Mouse (Mus musculus): ENCODE measurements around the gene Clk1. TPM values are rescaled to one million over a fixed set of nuclear protein-coding genes. Genes with fewer than 3 reads are reported as not detected.

Clk1 gene
- 143 and 156 TPM in 2 replicates for polyA plus RNA-seq (2014; fragmentation: Nextera tagmentation; extraction: Ambion mirVana)

DNA sequence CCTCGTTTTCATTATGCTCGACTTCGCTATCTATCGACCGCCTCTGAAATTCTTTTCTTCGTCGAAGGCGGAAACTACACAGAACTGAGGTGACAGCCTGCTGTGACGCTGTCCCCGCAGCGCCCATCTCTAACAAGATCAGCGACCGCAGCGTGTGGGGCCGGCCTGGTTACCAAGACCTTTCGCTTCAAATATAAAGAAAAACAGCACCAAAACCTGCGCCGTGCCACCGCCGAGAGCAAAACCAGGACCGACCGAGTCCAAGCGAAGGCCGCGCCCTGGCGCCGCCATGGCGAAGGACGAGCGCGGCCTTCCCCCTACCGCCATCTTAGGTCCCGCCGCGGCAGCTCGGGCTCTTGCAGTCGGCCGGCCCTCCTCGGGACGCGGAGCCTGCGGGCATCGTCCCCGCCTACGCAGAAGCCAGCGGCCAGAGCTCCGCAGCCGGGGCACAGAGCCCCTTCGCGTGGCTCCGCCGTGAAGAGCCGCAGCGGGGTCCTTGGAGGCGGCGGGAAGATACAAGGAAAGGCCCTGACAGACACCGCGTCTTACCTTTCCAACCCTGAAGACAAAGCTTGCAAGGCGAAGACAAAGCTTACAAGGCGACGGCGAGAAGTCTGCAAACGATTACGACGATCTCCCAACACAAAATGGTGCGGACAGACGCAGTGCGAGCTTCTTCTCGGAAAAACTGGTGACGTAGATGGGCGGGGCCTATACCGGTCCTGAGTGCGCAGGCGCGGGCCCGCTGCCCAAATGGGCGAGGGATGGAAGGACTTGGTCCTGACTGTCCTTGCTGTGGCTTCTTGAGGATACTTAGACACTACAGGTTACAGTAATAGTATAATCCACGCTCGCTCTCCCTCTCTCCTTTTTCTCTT, at the start of gene Clk1:
TSS of gene Clk1 (minus strand) at position 696 of the 878 bp plus-strand sequence.
- peak within 1 kb of the TSS; percentile 80 for H3K4me2 ChIP-seq (replicated peaks)
- no peaks in the 10 kb centered on the region for H3K9me3 ChIP-seq (ENCODE audit: control insufficient read depth, low read length)
- H3K4me3 ChIP-seq (replicated peaks; ENCODE audit: low read length) = peak within 1 kb of the TSS; percentile 93
- ATAC-seq (ENCODE audit: low FRiP score) = peak; percentile 96
- no peaks in the 10 kb centered on the region for H3K27me3 ChIP-seq (ENCODE audit: control insufficient read depth, insufficient read depth, low read length)
- H3K9ac ChIP-seq = peak within 1 kb of the TSS; percentile 99
- H3K27ac ChIP-seq = peak within 1 kb of the TSS; percentile 99
- WGBS = under 1% methylated on average over 79 of the region's 79 CpGs
- H3K36me3 ChIP-seq (replicated peaks; ENCODE audit: control insufficient read depth, insufficient read depth) = peaks cover 28% of the 10 kb centered on the region
- peak; percentile 98 for DNase-seq (ENCODE audit: low spot score)
- H3K4me1 ChIP-seq (replicated peaks; ENCODE audit: control insufficient read depth, insufficient read depth, low read length) = peaks cover 22% of the 10 kb centered on the region

DNA sequence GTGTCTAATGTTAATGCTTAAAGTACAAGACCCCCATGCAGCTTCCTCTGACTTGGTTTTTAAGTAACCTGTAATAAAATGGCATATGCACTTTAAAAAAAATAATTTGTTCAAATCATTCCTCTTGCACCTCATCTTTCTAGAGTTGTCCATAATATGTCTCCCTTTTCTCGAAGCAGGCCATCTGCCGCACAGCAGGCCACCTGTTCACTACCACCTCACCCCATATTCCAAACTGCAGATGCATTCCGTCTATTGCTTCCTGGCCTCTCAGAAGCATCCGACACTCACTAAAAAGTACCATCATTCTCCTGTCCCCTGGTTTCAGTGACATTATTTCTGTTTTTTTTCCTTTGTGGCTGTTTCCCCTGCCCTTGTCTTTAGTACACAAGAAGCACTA, 41.7 kb upstream of the Clk1 start:
- Histone ChIP-seq H3K27me3 (ENCODE audit: control insufficient read depth, insufficient read depth, low read length) (no peaks in the 10 kb centered on the region), H3K4me1 (replicated peaks; ENCODE audit: control insufficient read depth, insufficient read depth, low read length) (no peaks in the 10 kb centered on the region), H3K4me2 (replicated peaks) (no peak overlapping the region), H3K4me3 (replicated peaks; ENCODE audit: low read length) (no peak overlapping the region), H3K27ac (no peak overlapping the region), H3K9me3 (ENCODE audit: control insufficient read depth, low read length) (no peaks in the 10 kb centered on the region), H3K36me3 (replicated peaks; ENCODE audit: control insufficient read depth, insufficient read depth) (peaks cover 85% of the 10 kb centered on the region), H3K9ac (no peak overlapping the region)
- ATAC-seq (ENCODE audit: low FRiP score) (no peak), DNase-seq (ENCODE audit: low spot score) (no peak)
- WGBS = 94% methylated on average over 4 of the region's 4 CpGs

DNA sequence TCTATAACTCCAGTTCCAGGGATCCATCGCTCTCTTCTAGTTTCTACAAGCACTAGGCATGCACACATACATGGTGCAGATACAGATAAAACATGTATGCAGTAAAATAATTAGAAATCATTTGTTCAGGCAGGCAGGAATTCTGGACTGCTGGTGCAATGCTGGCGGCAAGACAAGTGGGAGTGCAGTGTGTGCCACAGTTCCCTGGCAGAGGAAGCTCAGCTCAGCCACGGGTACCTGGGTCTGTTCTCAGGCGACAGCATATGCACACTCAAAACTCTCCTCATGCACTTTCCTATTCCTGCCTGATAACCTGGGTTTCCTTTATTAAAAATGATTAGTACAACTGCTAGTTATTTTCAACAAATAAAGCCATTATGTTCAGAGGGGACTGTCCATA, 41.2 kb upstream of the Clk1 start:
- no peak overlapping the region for H3K4me2 ChIP-seq (replicated peaks)
- ATAC-seq (ENCODE audit: low FRiP score) (no peak), DNase-seq (ENCODE audit: low spot score) (no peak)
- no peak overlapping the region for H3K27ac ChIP-seq
- H3K36me3 ChIP-seq (replicated peaks; ENCODE audit: control insufficient read depth, insufficient read depth) = peaks cover 85% of the 10 kb centered on the region
- no peak overlapping the region for H3K4me3 ChIP-seq (replicated peaks; ENCODE audit: low read length)
- 93% methylated on average over 4 of the region's 4 CpGs for WGBS
- H3K4me1 ChIP-seq (replicated peaks; ENCODE audit: control insufficient read depth, insufficient read depth, low read length) = no peaks in the 10 kb centered on the region
- H3K9ac ChIP-seq = no peak overlapping the region
- H3K9me3 ChIP-seq (ENCODE audit: control insufficient read depth, low read length) = no peaks in the 10 kb centered on the region
- H3K27me3 ChIP-seq (ENCODE audit: control insufficient read depth, insufficient read depth, low read length) = no peaks in the 10 kb centered on the region

DNA sequence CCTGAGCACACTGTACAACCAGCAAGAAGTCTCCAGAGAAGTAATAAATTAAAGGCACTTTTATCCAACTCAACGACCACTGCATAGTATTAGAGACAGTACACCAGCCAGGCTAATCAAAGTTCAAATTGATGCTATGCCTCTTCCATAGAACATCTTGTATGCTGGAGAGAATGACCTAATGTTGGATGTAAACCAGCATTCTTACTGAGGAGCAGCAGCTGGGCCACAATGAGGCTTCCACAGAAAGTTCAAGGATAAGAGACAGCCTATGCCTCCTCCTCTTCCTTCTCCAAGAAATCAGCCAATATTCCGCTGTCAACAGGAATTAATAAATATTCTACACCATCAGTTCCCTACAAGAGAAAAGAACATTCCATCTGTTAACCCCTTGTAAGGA, 40.1 kb upstream of the Clk1 start:
- no peak overlapping the region for H3K9ac ChIP-seq
- H3K4me3 ChIP-seq (replicated peaks; ENCODE audit: low read length) = no peak overlapping the region
- no peaks in the 10 kb centered on the region for H3K9me3 ChIP-seq (ENCODE audit: control insufficient read depth, low read length)
- no peak for ATAC-seq (ENCODE audit: low FRiP score)
- H3K4me2 ChIP-seq (replicated peaks) = no peak overlapping the region
- 89% methylated on average over 2 of the region's 2 CpGs for WGBS
- peaks cover 85% of the 10 kb centered on the region for H3K36me3 ChIP-seq (replicated peaks; ENCODE audit: control insufficient read depth, insufficient read depth)
- no peaks in the 10 kb centered on the region for H3K27me3 ChIP-seq (ENCODE audit: control insufficient read depth, insufficient read depth, low read length)
- H3K27ac ChIP-seq = no peak overlapping the region
- no peaks in the 10 kb centered on the region for H3K4me1 ChIP-seq (replicated peaks; ENCODE audit: control insufficient read depth, insufficient read depth, low read length)
- DNase-seq (ENCODE audit: low spot score) = no peak

DNA sequence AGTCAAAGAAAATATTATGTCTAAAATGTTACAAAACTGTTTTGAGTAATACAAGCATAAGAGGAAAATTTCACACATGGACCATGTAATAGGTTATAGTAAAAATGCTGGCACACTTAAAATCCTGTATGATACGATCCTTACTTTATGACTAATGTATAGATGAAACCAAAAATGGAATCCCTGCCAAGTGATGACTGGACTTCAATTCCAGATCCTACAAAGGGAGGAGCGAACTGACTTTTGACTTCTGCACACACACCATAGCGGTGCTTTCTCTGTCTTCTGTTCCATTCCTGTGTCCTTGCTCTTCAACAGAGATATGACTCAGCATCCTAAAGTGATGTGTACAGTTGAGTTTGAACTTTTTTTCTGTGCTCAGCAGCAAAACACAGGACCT, 36.7 kb upstream of the Clk1 start:
- no peaks in the 10 kb centered on the region for H3K9me3 ChIP-seq (ENCODE audit: control insufficient read depth, low read length)
- no peak for ATAC-seq (ENCODE audit: low FRiP score)
- no peak overlapping the region for H3K27ac ChIP-seq
- H3K36me3 ChIP-seq (replicated peaks; ENCODE audit: control insufficient read depth, insufficient read depth) = peaks cover 98% of the 10 kb centered on the region
- H3K4me1 ChIP-seq (replicated peaks; ENCODE audit: control insufficient read depth, insufficient read depth, low read length) = no peaks in the 10 kb centered on the region
- no peak overlapping the region for H3K9ac ChIP-seq
- no peak for DNase-seq (ENCODE audit: low spot score)
- H3K4me2 ChIP-seq (replicated peaks) = no peak overlapping the region
- 100% methylated on average over 3 of the region's 3 CpGs for WGBS
- H3K4me3 ChIP-seq (replicated peaks; ENCODE audit: low read length) = no peak overlapping the region
- no peaks in the 10 kb centered on the region for H3K27me3 ChIP-seq (ENCODE audit: control insufficient read depth, insufficient read depth, low read length)

DNA sequence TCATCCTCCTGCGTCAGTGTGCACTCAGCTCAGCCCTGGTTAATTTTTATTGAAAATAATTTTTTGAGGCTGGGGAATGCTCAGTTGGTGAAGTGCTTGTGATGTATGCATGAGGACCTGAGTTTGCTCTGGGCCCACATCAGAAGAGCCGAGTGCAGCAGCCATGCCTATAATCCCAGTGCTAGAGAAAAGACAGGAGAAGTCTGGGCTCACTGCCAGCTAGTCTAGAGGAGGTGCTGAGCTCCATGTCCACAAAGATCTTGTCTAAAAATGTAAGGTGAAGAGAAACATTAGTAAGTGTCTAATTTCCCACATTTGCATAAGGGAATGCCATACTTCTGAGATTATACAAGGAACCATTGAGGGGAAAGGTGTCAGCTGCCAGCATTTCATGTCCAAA, 35.0 kb upstream of the Clk1 start:
- Histone ChIP-seq H3K4me1 (replicated peaks; ENCODE audit: control insufficient read depth, insufficient read depth, low read length) (no peaks in the 10 kb centered on the region), H3K27ac (no peak overlapping the region), H3K27me3 (ENCODE audit: control insufficient read depth, insufficient read depth, low read length) (no peaks in the 10 kb centered on the region), H3K9ac (no peak overlapping the region), H3K9me3 (ENCODE audit: control insufficient read depth, low read length) (no peaks in the 10 kb centered on the region), H3K36me3 (replicated peaks; ENCODE audit: control insufficient read depth, insufficient read depth) (peaks cover 98% of the 10 kb centered on the region), H3K4me2 (replicated peaks) (no peak overlapping the region), H3K4me3 (replicated peaks; ENCODE audit: low read length) (no peak overlapping the region)
- WGBS = 84% methylated on average over 2 of the region's 2 CpGs
- DNase-seq (ENCODE audit: low spot score) (no peak), ATAC-seq (ENCODE audit: low FRiP score) (no peak)

DNA sequence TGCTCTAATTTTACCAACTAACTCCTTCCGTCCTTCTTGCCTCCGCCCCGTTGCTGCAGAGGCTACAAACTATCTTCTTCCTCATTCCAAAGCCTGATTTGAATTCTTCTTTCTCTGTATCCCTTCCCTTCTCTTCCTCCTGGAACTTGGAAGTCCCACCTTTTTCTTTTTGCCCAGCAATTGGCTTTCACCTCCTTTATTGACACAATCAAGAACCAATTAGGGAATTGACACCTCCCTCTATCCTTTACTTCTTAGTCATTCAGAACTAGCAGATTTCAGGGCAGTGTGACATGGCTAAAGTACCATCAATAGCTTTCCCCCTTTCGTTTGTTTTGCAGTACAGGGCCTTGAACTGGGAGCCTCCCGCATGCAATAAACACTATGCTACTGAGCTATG, 34.3 kb upstream of the Clk1 start:
- Histone ChIP-seq H3K4me3 (replicated peaks; ENCODE audit: low read length) (no peak overlapping the region), H3K27me3 (ENCODE audit: control insufficient read depth, insufficient read depth, low read length) (no peaks in the 10 kb centered on the region), H3K4me1 (replicated peaks; ENCODE audit: control insufficient read depth, insufficient read depth, low read length) (no peaks in the 10 kb centered on the region), H3K4me2 (replicated peaks) (no peak overlapping the region), H3K9me3 (ENCODE audit: control insufficient read depth, low read length) (no peaks in the 10 kb centered on the region), H3K9ac (no peak overlapping the region), H3K36me3 (replicated peaks; ENCODE audit: control insufficient read depth, insufficient read depth) (peaks cover 98% of the 10 kb centered on the region), H3K27ac (no peak overlapping the region)
- DNase-seq (ENCODE audit: low spot score) = no peak
- WGBS = 95% methylated on average over 5 of the region's 5 CpGs
- no peak for ATAC-seq (ENCODE audit: low FRiP score)

DNA sequence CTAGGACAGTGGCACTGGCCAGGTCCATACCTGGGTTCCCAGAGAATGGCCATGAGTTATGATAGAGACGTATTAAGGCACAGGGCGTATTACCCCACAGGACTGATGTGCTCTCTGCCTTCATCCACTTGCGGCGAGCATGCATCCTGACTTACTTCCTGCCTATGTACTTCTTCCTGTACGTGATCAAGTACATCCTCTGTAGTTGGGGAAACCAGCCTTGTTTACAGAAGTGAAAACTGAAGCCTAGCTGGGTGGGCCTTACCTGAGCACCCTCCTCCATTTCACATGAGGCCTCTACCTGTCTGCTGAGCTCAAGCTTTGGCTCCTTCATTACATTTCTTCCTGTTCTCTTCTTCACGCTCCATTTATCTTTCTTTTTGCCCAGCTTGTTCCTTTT, 30.4 kb upstream of the Clk1 start:
- Histone ChIP-seq H3K27ac (no peak overlapping the region), H3K9me3 (ENCODE audit: control insufficient read depth, low read length) (no peaks in the 10 kb centered on the region), H3K27me3 (ENCODE audit: control insufficient read depth, insufficient read depth, low read length) (no peaks in the 10 kb centered on the region), H3K36me3 (replicated peaks; ENCODE audit: control insufficient read depth, insufficient read depth) (peaks cover 93% of the 10 kb centered on the region), H3K9ac (no peak overlapping the region), H3K4me1 (replicated peaks; ENCODE audit: control insufficient read depth, insufficient read depth, low read length) (no peaks in the 10 kb centered on the region), H3K4me2 (replicated peaks) (no peak overlapping the region), H3K4me3 (replicated peaks; ENCODE audit: low read length) (no peak overlapping the region)
- ATAC-seq (ENCODE audit: low FRiP score) (no peak), DNase-seq (ENCODE audit: low spot score) (no peak)
- 93% methylated on average over 6 of the region's 6 CpGs for WGBS

DNA sequence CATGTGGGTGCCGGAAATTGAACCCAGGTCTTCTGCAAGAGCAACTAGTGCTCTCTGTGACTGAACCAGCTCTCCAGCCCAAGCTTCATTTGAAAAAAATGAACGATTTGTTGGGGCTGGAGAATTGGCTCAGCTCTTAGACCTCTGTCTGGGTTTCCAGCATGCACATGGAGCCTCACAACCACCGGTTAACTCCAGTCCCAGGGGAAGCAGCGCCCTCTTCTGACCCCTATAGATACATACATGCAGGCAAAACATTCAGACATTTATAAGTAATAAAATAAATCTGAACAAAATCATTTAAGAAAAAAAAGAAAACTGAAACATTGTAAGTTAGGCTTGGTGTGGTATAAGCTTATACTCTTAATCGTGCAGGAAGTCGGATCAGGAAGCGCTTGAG, 24.5 kb upstream of the Clk1 start:
- 91% methylated on average over 7 of the region's 7 CpGs for WGBS
- Histone ChIP-seq H3K4me1 (replicated peaks; ENCODE audit: control insufficient read depth, insufficient read depth, low read length) (peaks cover 17% of the 10 kb centered on the region), H3K27ac (no peak overlapping the region), H3K9ac (no peak overlapping the region), H3K27me3 (ENCODE audit: control insufficient read depth, insufficient read depth, low read length) (no peaks in the 10 kb centered on the region), H3K4me3 (replicated peaks; ENCODE audit: low read length) (no peak overlapping the region), H3K4me2 (replicated peaks) (no peak overlapping the region), H3K9me3 (ENCODE audit: control insufficient read depth, low read length) (no peaks in the 10 kb centered on the region), H3K36me3 (replicated peaks; ENCODE audit: control insufficient read depth, insufficient read depth) (peaks cover 38% of the 10 kb centered on the region)
- DNase-seq (ENCODE audit: low spot score) = no peak
- ATAC-seq (ENCODE audit: low FRiP score) = no peak

Data from hindbrain, embryonic 14.5 days (tissue).